Mouse (Mus musculus) stomach, embryonic 14.5 days (tissue): ENCODE measurements around the gene Tsc1. TPM values are rescaled to one million over a fixed set of nuclear protein-coding genes. Genes with fewer than 3 reads are reported as not detected.

Source experiments
- microRNA-seq: library from miRNA; unstranded; fragments of <30 nt; microRNA quantifications from one replicate; pipeline ENCODE4, GENCODE M21; 2016
- polyA plus RNA-seq: library from polyadenylated mRNA; unstranded; fragments of >200 nt; fragmentation: Nextera tagmentation; extraction: Ambion mirVana; gene quantifications from 2 replicates; pipeline ENCODE4 v1.2.1, GENCODE M21; 2014

Gene Tsc1
- polyA plus RNA-seq, 1 experiment from 2014 or later, result 22.7 TPM

Small RNA genes lying within 50 kb of the gene (microRNA-seq; reads per million reads assigned to microRNA genes)
- gene Gm22824 (not detected), gene Mir3088 (1.0 reads per million)

Other genes with a start within 250 kb of the Tsc1 start
- 4.4 and 4.7 TPM in 2 replicates for gene Ppp1r26, start 194.4 kb upstream of the Tsc1 start, polyA plus RNA-seq
- gene 1700007K13Rik, start 174.9 kb upstream of the Tsc1 start, polyA plus RNA-seq, result 1.1 and 1.4 TPM in 2 replicates
- 58.5 and 59.3 TPM in 2 replicates for gene Mrps2, start 173.2 kb upstream of the Tsc1 start, polyA plus RNA-seq
- gene Gbgt1, start 144.3 kb upstream of the Tsc1 start, polyA plus RNA-seq, result 2.9 and 3.1 TPM in 2 replicates
- 6.6 and 7.5 TPM in 2 replicates for gene Gm10134, start 135.1 kb upstream of the Tsc1 start, polyA plus RNA-seq
- 36.2 and 38.6 TPM in 2 replicates for gene Ralgds, start 128.1 kb upstream of the Tsc1 start, polyA plus RNA-seq
- 28.9 TPM in 1 of 2 replicates, not detected in the other for gene Cel, start 77.8 kb upstream of the Tsc1 start, polyA plus RNA-seq
- 29.0 and 30.5 TPM in 2 replicates for gene Gtf3c5, start 57.5 kb upstream of the Tsc1 start, polyA plus RNA-seq
- 0.55 and 0.56 TPM in 2 replicates for gene Gfi1b, start 19.2 kb upstream of the Tsc1 start, polyA plus RNA-seq
- gene Spaca9, start 58.5 kb downstream of the Tsc1 start, polyA plus RNA-seq, result 1.6 and 2.1 TPM in 2 replicates
- gene Ak8, start 58.9 kb downstream of the Tsc1 start, polyA plus RNA-seq, result 0.42 and 0.59 TPM in 2 replicates
- gene Gtf3c4, start 199.1 kb downstream of the Tsc1 start, polyA plus RNA-seq, result 22.8 and 23.3 TPM in 2 replicates
- 13.5 and 14.8 TPM in 2 replicates for gene Ddx31, start 199.2 kb downstream of the Tsc1 start, polyA plus RNA-seq